Mouse (Mus musculus): ENCODE data around the gene Ak5. TPM values are rescaled to one million over a fixed set of nuclear protein-coding genes. Genes with fewer than 3 reads are reported as not detected.
"Not testable (repeated sequence)": the region's sequence is repeated elsewhere in the genome, so short reads cannot be mapped to it uniquely, and the experiment has no call there.

Ak5 gene
- polyA plus RNA-seq, 1 experiment from 2014 or later: 2.5 TPM

- H3K27ac ChIP-seq: no peak overlapping the region
- 0 out of 2 replicates have a peak, but pooled peaks have one; percentile 45 for ATAC-seq
- no peaks in the 10 kb centered on the region for H3K27me3 ChIP-seq
- H3K9ac ChIP-seq (replicated peaks): no peak overlapping the region
- no peak overlapping the region for H3K4me2 ChIP-seq (replicated peaks)
- WGBS: 93% methylated on average over 3 of the region's 3 CpGs
- no peak overlapping the region for H3K4me3 ChIP-seq (replicated peaks)
- H3K36me3 ChIP-seq: peaks cover 29% of the 10 kb centered on the region
- no peaks in the 10 kb centered on the region for H3K4me1 ChIP-seq (replicated peaks)
- no peaks in the 10 kb centered on the region for H3K9me3 ChIP-seq
These were observed 203.7 kb downstream of the Ak5 start for GRCm38 (mm10) chr3:152464462-152464861.

DNA sequence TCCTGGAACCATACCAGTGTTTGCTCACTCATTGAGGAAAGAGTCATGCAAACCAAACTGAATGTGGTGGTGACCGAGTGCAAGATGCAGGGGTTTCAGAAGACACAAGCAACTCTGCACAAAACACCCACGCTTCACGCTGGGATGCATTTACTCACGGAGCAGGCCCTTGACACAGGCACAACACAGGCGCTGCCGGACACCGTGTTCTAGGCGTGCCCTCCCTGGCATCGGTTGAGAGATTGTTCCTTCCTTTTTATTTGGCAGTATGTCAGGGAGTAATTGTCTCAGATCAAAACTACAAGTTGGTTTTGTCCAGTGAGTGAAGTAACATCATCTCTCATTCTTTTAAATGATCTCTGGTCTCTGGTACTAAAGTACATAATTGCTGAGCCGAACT, 205.3 kb downstream of the Ak5 start:
- no peaks in the 10 kb centered on the region for H3K4me1 ChIP-seq (replicated peaks)
- H3K36me3 ChIP-seq: peaks cover 39% of the 10 kb centered on the region
- H3K4me2 ChIP-seq (replicated peaks): no peak overlapping the region
- no peaks in the 10 kb centered on the region for H3K9me3 ChIP-seq
- no peaks in the 10 kb centered on the region for H3K27me3 ChIP-seq
- ATAC-seq: no peak
- H3K9ac ChIP-seq (replicated peaks): no peak overlapping the region
- H3K4me3 ChIP-seq (replicated peaks): no peak overlapping the region
- WGBS: 94% methylated on average over 10 of the region's 10 CpGs
- H3K27ac ChIP-seq: no peak overlapping the region

GRCm38 (mm10) chr3:152462038-152462547, 206.1 kb downstream of the Ak5 start:
- peaks cover 47% of the 10 kb centered on the region for H3K36me3 ChIP-seq
- no peak overlapping the region for H3K9ac ChIP-seq (replicated peaks)
- no peak for ATAC-seq
- H3K4me2 ChIP-seq (replicated peaks): no peak overlapping the region
- 94% methylated on average over 10 of the region's 10 CpGs for WGBS
- no peak overlapping the region for H3K27ac ChIP-seq
- no peaks in the 10 kb centered on the region for H3K27me3 ChIP-seq
- H3K9me3 ChIP-seq: no peaks in the 10 kb centered on the region
- no peak overlapping the region for H3K4me3 ChIP-seq (replicated peaks)
- H3K4me1 ChIP-seq (replicated peaks): no peaks in the 10 kb centered on the region

- no peak for ATAC-seq
- H3K4me2 ChIP-seq (replicated peaks): no peak overlapping the region
- 56% methylated on average over 4 of the region's 4 CpGs for WGBS
These were observed 207.4 kb downstream of the Ak5 start for GRCm38 (mm10) chr3:152460802-152461201.

DNA sequence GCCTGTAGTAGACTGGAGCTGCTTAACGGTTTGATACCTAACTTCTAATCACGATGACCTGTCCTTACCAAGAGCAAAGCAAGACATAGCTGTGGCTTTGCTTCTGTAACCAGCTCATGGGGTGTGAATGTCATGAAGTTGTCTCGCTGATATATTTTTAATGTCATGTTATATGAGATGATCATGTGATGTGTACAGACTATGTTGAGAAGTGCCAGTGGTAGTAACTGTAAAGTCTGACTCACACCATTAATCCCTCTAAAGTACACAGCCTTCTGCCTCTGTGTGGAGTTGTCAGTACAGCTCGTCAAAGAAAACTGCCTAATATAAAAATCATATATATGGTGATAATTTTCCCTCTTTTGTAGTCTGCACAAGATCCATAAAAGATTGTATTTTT, 209.3 kb downstream of the Ak5 start:
- H3K9ac ChIP-seq (replicated peaks); H3K27ac ChIP-seq; H3K27me3 ChIP-seq; ATAC-seq; H3K4me1 ChIP-seq (replicated peaks); H3K4me2 ChIP-seq (replicated peaks); H3K9me3 ChIP-seq; H3K4me3 ChIP-seq (replicated peaks): not testable (repeated sequence)
- peaks cover 76% of the 10 kb centered on the region for H3K36me3 ChIP-seq
- 95% methylated on average over 4 of the region's 4 CpGs for WGBS

More at GRCm38 (mm10) chr3:152460802-152461201, 207.4 kb downstream of the Ak5 start:
- Histone ChIP-seq H3K27me3 (no peaks in the 10 kb centered on the region), H3K4me1 (replicated peaks) (no peaks in the 10 kb centered on the region), H3K4me3 (replicated peaks) (no peak overlapping the region), H3K27ac (no peak overlapping the region), H3K9ac (replicated peaks) (no peak overlapping the region), H3K36me3 (peaks cover 58% of the 10 kb centered on the region), H3K9me3 (no peaks in the 10 kb centered on the region)

GRCm38 (mm10) chr3:152457308-152458035, 210.7 kb downstream of the Ak5 start:
- Histone ChIP-seq H3K4me3 (replicated peaks) (no peak overlapping the region), H3K36me3 (peaks cover 72% of the 10 kb centered on the region), H3K4me2 (replicated peaks) (no peak overlapping the region), H3K27me3 (no peaks in the 10 kb centered on the region), H3K9me3 (no peaks in the 10 kb centered on the region), H3K9ac (replicated peaks) (no peak overlapping the region), H3K27ac (no peak overlapping the region), H3K4me1 (replicated peaks) (no peaks in the 10 kb centered on the region)
- 96% methylated on average over 2 of the region's 2 CpGs for WGBS
- ATAC-seq: no peak

- H3K36me3 ChIP-seq: peaks cover 61% of the 10 kb centered on the region
- ATAC-seq: no peak
- WGBS: 96% methylated on average over 3 of the region's 4 CpGs
These were observed 215.0 kb downstream of the Ak5 start for GRCm38 (mm10) chr3:152453163-152453562.

GRCm38 (mm10) chr3:152446966-152447365, 221.2 kb downstream of the Ak5 start:
- WGBS: 93% methylated on average over 1 of the region's 1 CpGs
- Histone ChIP-seq H3K4me1 (replicated peaks) (no peaks in the 10 kb centered on the region), H3K4me3 (replicated peaks) (no peak overlapping the region), H3K9ac (replicated peaks) (no peak overlapping the region), H3K4me2 (replicated peaks) (no peak overlapping the region), H3K27ac (no peak overlapping the region), H3K27me3 (no peaks in the 10 kb centered on the region), H3K36me3 (peaks cover 13% of the 10 kb centered on the region), H3K9me3 (no peaks in the 10 kb centered on the region)
- ATAC-seq: no peak

More at GRCm38 (mm10) chr3:152453163-152453562, 215.0 kb downstream of the Ak5 start:
- Histone ChIP-seq H3K27me3 (no peaks in the 10 kb centered on the region), H3K27ac (no peak overlapping the region), H3K4me1 (replicated peaks) (no peaks in the 10 kb centered on the region), H3K4me3 (replicated peaks) (no peak overlapping the region), H3K9me3 (no peaks in the 10 kb centered on the region), H3K9ac (replicated peaks) (no peak overlapping the region), H3K4me2 (replicated peaks) (no peak overlapping the region)

- no peak for ATAC-seq
- Histone ChIP-seq H3K36me3 (no peaks in the 10 kb centered on the region), H3K9ac (replicated peaks) (no peak overlapping the region), H3K27me3 (no peaks in the 10 kb centered on the region), H3K4me1 (replicated peaks) (no peaks in the 10 kb centered on the region), H3K27ac (no peak overlapping the region), H3K4me3 (replicated peaks) (no peak overlapping the region), H3K9me3 (no peaks in the 10 kb centered on the region), H3K4me2 (replicated peaks) (no peak overlapping the region)
- 95% methylated on average over 3 of the region's 3 CpGs for WGBS
These were observed 224.0 kb downstream of the Ak5 start for GRCm38 (mm10) chr3:152444114-152444513.

GRCm38 (mm10) chr3:152442795-152443194, 225.4 kb downstream of the Ak5 start:
- H3K9ac ChIP-seq (replicated peaks): no peak overlapping the region
- H3K4me1 ChIP-seq (replicated peaks): no peaks in the 10 kb centered on the region
- WGBS: 93% methylated on average over 4 of the region's 4 CpGs
- no peak for ATAC-seq
- no peak overlapping the region for H3K27ac ChIP-seq
- no peaks in the 10 kb centered on the region for H3K9me3 ChIP-seq
- H3K4me3 ChIP-seq (replicated peaks): no peak overlapping the region
- H3K4me2 ChIP-seq (replicated peaks): no peak overlapping the region
- no peaks in the 10 kb centered on the region for H3K27me3 ChIP-seq
- no peaks in the 10 kb centered on the region for H3K36me3 ChIP-seq

DNA sequence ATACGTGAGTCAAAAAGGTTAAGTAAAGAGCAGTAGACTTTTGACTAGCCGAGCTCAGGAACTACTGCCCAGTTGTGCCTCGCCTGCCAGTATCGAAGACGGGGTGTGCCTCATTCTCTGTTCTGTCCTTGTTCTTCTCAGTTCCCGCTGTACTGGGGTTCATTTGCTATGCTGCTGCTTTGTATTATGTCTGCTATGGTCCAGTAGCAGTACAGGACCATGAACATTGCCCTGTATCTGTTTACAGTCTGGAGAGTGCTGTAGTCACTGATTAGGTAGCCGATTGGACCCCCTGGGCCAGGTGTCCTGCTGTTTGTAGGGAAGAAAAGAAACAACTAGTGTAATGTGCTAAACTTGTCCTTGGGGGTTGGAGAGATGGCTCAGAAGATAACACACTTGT, 230.1 kb downstream of the Ak5 start:
- Histone ChIP-seq H3K4me3 (replicated peaks) (no peak overlapping the region), H3K27me3 (no peaks in the 10 kb centered on the region), H3K4me1 (replicated peaks) (no peaks in the 10 kb centered on the region), H3K9me3 (no peaks in the 10 kb centered on the region), H3K4me2 (replicated peaks) (no peak overlapping the region), H3K9ac (replicated peaks) (no peak overlapping the region), H3K36me3 (no peaks in the 10 kb centered on the region), H3K27ac (no peak overlapping the region)
- no peak for ATAC-seq
- WGBS: 95% methylated on average over 7 of the region's 7 CpGs

GRCm38 (mm10) chr3:152435590-152435989, 232.6 kb downstream of the Ak5 start:
- H3K36me3 ChIP-seq: no peaks in the 10 kb centered on the region
- H3K4me2 ChIP-seq (replicated peaks): no peak overlapping the region
- H3K4me1 ChIP-seq (replicated peaks): no peaks in the 10 kb centered on the region
- no peaks in the 10 kb centered on the region for H3K27me3 ChIP-seq
- no peak overlapping the region for H3K27ac ChIP-seq
- H3K9me3 ChIP-seq: no peaks in the 10 kb centered on the region
- no peak for ATAC-seq
- no peak overlapping the region for H3K9ac ChIP-seq (replicated peaks)
- H3K4me3 ChIP-seq (replicated peaks): no peak overlapping the region

DNA sequence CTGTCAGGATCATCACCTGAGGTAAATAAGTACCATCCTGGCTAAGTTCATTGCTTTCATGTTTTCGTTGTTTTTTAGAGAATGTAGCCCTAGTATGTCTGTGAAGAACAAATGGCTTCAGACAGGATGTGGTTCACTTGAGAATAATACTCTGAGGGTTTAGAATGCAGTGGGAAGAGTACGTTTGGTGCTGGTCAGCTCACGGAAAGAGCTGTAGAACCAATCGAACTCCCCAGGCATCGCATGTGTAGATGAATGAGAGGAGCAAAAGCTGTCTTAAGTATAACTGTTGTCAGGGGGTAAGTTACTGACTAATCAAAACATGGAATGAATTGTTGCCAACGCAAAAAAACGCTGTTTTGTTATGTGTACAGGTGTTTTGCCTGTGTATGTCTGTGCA, 235.5 kb downstream of the Ak5 start:
- H3K4me2 ChIP-seq (replicated peaks): no peak overlapping the region
- peaks cover 14% of the 10 kb centered on the region for H3K36me3 ChIP-seq
- H3K4me3 ChIP-seq (replicated peaks): no peak overlapping the region
- 95% methylated on average over 7 of the region's 7 CpGs for WGBS
- no peaks in the 10 kb centered on the region for H3K27me3 ChIP-seq
- no peak for ATAC-seq
- no peak overlapping the region for H3K27ac ChIP-seq
- no peak overlapping the region for H3K9ac ChIP-seq (replicated peaks)
- H3K4me1 ChIP-seq (replicated peaks): no peaks in the 10 kb centered on the region
- H3K9me3 ChIP-seq: no peaks in the 10 kb centered on the region

Measured in midbrain, embryonic 13.5 days (tissue).